In genomic region chr10:63415287-63415686, GRCm38 (mm10) we compare ENCODE assay signal across 21 mouse cellular contexts. TPM values are rescaled to one million over a fixed set of nuclear protein-coding genes. Genes with fewer than 3 reads are reported as not detected.
"Had no signal": no experiment of that assay in that cellular context is flagged by ENCODE, and none has a peak within 500 bp of the region (broad histone marks: within the 10 kb centered on the region; RNA-seq: fewer than 3 reads in every experiment).

No protein-coding gene starts in this region.

- H3K27ac ChIP-seq: liver, embryonic 14.5 days; lung, embryonic 15.5 days; macrophage; midbrain, embryonic 13.5 days; midbrain, embryonic 15.5 days; neural tube, embryonic 12.5 days; stomach, embryonic 15.5 days; stomach, postnatal 0 days had no signal

- H3K9me3 ChIP-seq: lung, embryonic 15.5 days; megakaryocyte, embryonic 14.5 days; midbrain, embryonic 13.5 days; midbrain, embryonic 15.5 days; neural tube, embryonic 12.5 days; stomach, embryonic 15.5 days had no signal

- H3K27me3 ChIP-seq: lung, embryonic 15.5 days; midbrain, embryonic 13.5 days; midbrain, embryonic 15.5 days; neural tube, embryonic 12.5 days; stomach, embryonic 15.5 days had no signal

- ATAC-seq: midbrain, embryonic 13.5 days; midbrain, embryonic 15.5 days had no signal

- H3K4me1 ChIP-seq: midbrain, embryonic 15.5 days; neural tube, embryonic 12.5 days; stomach, embryonic 15.5 days had no signal

- DNase-seq: lung, adult 2 months; lung, postnatal 10 days; right cerebral cortex, postnatal 14 days; thymus, adult 2 months; thymus, postnatal 25 days; thymus, postnatal 4 days had no signal

- H3K36me3 ChIP-seq: lung, embryonic 15.5 days; midbrain, embryonic 13.5 days; midbrain, embryonic 15.5 days; neural tube, embryonic 12.5 days; stomach, embryonic 15.5 days had no signal

- H3K4me2 ChIP-seq: midbrain, embryonic 11.5 days; midbrain, embryonic 13.5 days; neural tube, embryonic 12.5 days had no signal

- H3K4me3 ChIP-seq: lung, embryonic 15.5 days; megakaryocyte, embryonic 14.5 days; midbrain, embryonic 13.5 days; midbrain, embryonic 15.5 days; neural tube, embryonic 12.5 days; stomach, embryonic 15.5 days had no signal

- H3K9ac ChIP-seq: liver, embryonic 14.5 days; lung, embryonic 15.5 days; midbrain, embryonic 13.5 days; midbrain, embryonic 15.5 days; neural tube, embryonic 12.5 days; stomach, embryonic 15.5 days had no signal

RNA-seq across cellular contexts. Expression of gene Gm7075, which starts 6.3 kb away (rescaled TPM):
- polyA plus RNA-seq: liver, embryonic 14.5 days; lung, adult 2 months; macrophage; midbrain, embryonic 11.5 days; midbrain, embryonic 13.5 days; midbrain, embryonic 15.5 days; midbrain, postnatal 0 days; neural tube, embryonic 12.5 days; neural tube, embryonic 14.5 days; spleen, adult 2 months; stomach, embryonic 15.5 days; stomach, postnatal 0 days; testis, adult 2 months; thymus, adult 2 months; urinary bladder, adult 2 months had no signal

RNA-seq across cellular contexts. Expression of gene Ctnna3, which starts 14.6 kb away (rescaled TPM):
- polyA plus RNA-seq: macrophage; midbrain, embryonic 11.5 days had no signal
